Mouse (Mus musculus): ENCODE results near the gene Mepce. TPM values are rescaled to one million over a fixed set of nuclear protein-coding genes. Genes with fewer than 3 reads are reported as not detected.
"Not testable (repeated sequence)": the region's sequence is repeated elsewhere in the genome, so short reads cannot be mapped to it uniquely, and the experiment has no call there.

Mepce gene
- 13.1 and 17.0 TPM in 2 replicates for polyA plus RNA-seq (2014; fragmentation: Nextera tagmentation; extraction: Ambion mirVana)

GRCm38 (mm10) chr5:137787151-137787928, at the start of gene Mepce, which contains the start of gene Zcwpw1:
Mepce (minus strand) TSS chr5:137787655.
Zcwpw1 (plus strand) TSS chr5:137787798.
- under 1% methylated on average over 48 of the region's 48 CpGs for WGBS

GRCm38 (mm10) chr5:137837110-137837509, 49.7 kb upstream of the Mepce start:
- not testable (repeated sequence) for H3K36me3 ChIP-seq (ENCODE audit: control insufficient read depth, insufficient read depth, low read length); H3K9ac ChIP-seq (replicated peaks; ENCODE audit: low read depth, low read length); H3K27me3 ChIP-seq (ENCODE audit: control insufficient read depth, insufficient read depth, low read length); H3K4me1 ChIP-seq (ENCODE audit: control insufficient read depth, insufficient read depth, low read length); H3K9me3 ChIP-seq (ENCODE audit: control insufficient read depth, low read length); ATAC-seq (ENCODE audit: low read depth); H3K4me3 ChIP-seq (ENCODE audit: low read depth, low read length); H3K4me2 ChIP-seq (ENCODE audit: low read depth, low read length); H3K27ac ChIP-seq (ENCODE audit: low read depth, low read length)

More at GRCm38 (mm10) chr5:137787151-137787928, at the start of gene Mepce, which contains the start of gene Zcwpw1:
- H3K4me3 ChIP-seq (ENCODE audit: low read depth, low read length), result peak within 1 kb of the TSS; percentile 82
- H3K27me3 ChIP-seq (ENCODE audit: control insufficient read depth, insufficient read depth, low read length), result no peaks in the 10 kb centered on the region
- peaks cover 24% of the 10 kb centered on the region for H3K4me1 ChIP-seq (ENCODE audit: control insufficient read depth, insufficient read depth, low read length)
- H3K9ac ChIP-seq (replicated peaks; ENCODE audit: low read depth, low read length), result peak within 1 kb of the TSS; percentile 85
- H3K36me3 ChIP-seq (ENCODE audit: control insufficient read depth, insufficient read depth, low read length), result peaks cover 13% of the 10 kb centered on the region; the same call in 1 of the 2 replicates
- peak within 1 kb of the TSS; percentile 76 for H3K4me2 ChIP-seq (ENCODE audit: low read depth, low read length)
- peak; percentile 71 for ATAC-seq (ENCODE audit: low read depth)
- H3K9me3 ChIP-seq (ENCODE audit: control insufficient read depth, low read length), result no peaks in the 10 kb centered on the region
- peak within 1 kb of the TSS; percentile 97 for H3K27ac ChIP-seq (ENCODE audit: low read depth, low read length)

GRCm38 (mm10) chr5:137836611-137837010, 49.2 kb upstream of the Mepce start:
- no peak for ATAC-seq (ENCODE audit: low read depth)
- Histone ChIP-seq H3K36me3 (ENCODE audit: control insufficient read depth, insufficient read depth, low read length) (no peaks in the 10 kb centered on the region), H3K9me3 (ENCODE audit: control insufficient read depth, low read length) (no peaks in the 10 kb centered on the region), H3K27me3 (ENCODE audit: control insufficient read depth, insufficient read depth, low read length) (no peaks in the 10 kb centered on the region), H3K4me2 (ENCODE audit: low read depth, low read length) (no peak overlapping the region), H3K9ac (replicated peaks; ENCODE audit: low read depth, low read length) (no peak overlapping the region), H3K27ac (ENCODE audit: low read depth, low read length) (no peak overlapping the region), H3K4me3 (ENCODE audit: low read depth, low read length) (no peak overlapping the region), H3K4me1 (ENCODE audit: control insufficient read depth, insufficient read depth, low read length) (no peaks in the 10 kb centered on the region)

GRCm38 (mm10) chr5:137835966-137836520, 48.6 kb upstream of the Mepce start, which contains the start of gene Pilra:
Pilra (minus strand) TSS chr5:137836281.
- H3K9me3 ChIP-seq (ENCODE audit: control insufficient read depth, low read length); H3K4me3 ChIP-seq (ENCODE audit: low read depth, low read length); H3K4me2 ChIP-seq (ENCODE audit: low read depth, low read length); H3K9ac ChIP-seq (replicated peaks; ENCODE audit: low read depth, low read length); H3K27ac ChIP-seq (ENCODE audit: low read depth, low read length); ATAC-seq (ENCODE audit: low read depth); H3K36me3 ChIP-seq (ENCODE audit: control insufficient read depth, insufficient read depth, low read length); H3K4me1 ChIP-seq (ENCODE audit: control insufficient read depth, insufficient read depth, low read length); H3K27me3 ChIP-seq (ENCODE audit: control insufficient read depth, insufficient read depth, low read length): not testable (repeated sequence)
- WGBS, result 82% methylated on average over 2 of the region's 2 CpGs

GRCm38 (mm10) chr5:137833500-137833899, 46.0 kb upstream of the Mepce start:
- WGBS, result 67% methylated on average over 4 of the region's 4 CpGs
- H3K27me3 ChIP-seq (ENCODE audit: control insufficient read depth, insufficient read depth, low read length), result no peaks in the 10 kb centered on the region
- no peak overlapping the region for H3K9ac ChIP-seq (replicated peaks; ENCODE audit: low read depth, low read length)
- no peaks in the 10 kb centered on the region for H3K4me1 ChIP-seq (ENCODE audit: control insufficient read depth, insufficient read depth, low read length)
- no peak overlapping the region for H3K4me3 ChIP-seq (ENCODE audit: low read depth, low read length)
- no peaks in the 10 kb centered on the region for H3K9me3 ChIP-seq (ENCODE audit: control insufficient read depth, low read length)
- H3K36me3 ChIP-seq (ENCODE audit: control insufficient read depth, insufficient read depth, low read length), result no peaks in the 10 kb centered on the region
- H3K4me2 ChIP-seq (ENCODE audit: low read depth, low read length), result no peak overlapping the region
- ATAC-seq (ENCODE audit: low read depth), result no peak
- no peak overlapping the region for H3K27ac ChIP-seq (ENCODE audit: low read depth, low read length)

GRCm38 (mm10) chr5:137831506-137831905, 44.1 kb upstream of the Mepce start:
- no peaks in the 10 kb centered on the region for H3K4me1 ChIP-seq (ENCODE audit: control insufficient read depth, insufficient read depth, low read length)
- no peaks in the 10 kb centered on the region for H3K36me3 ChIP-seq (ENCODE audit: control insufficient read depth, insufficient read depth, low read length)
- H3K27me3 ChIP-seq (ENCODE audit: control insufficient read depth, insufficient read depth, low read length), result no peaks in the 10 kb centered on the region
- no peaks in the 10 kb centered on the region for H3K9me3 ChIP-seq (ENCODE audit: control insufficient read depth, low read length)
- H3K4me2 ChIP-seq (ENCODE audit: low read depth, low read length), result no peak overlapping the region
- ATAC-seq (ENCODE audit: low read depth), result no peak
- H3K27ac ChIP-seq (ENCODE audit: low read depth, low read length), result no peak overlapping the region
- H3K4me3 ChIP-seq (ENCODE audit: low read depth, low read length), result no peak overlapping the region
- no peak overlapping the region for H3K9ac ChIP-seq (replicated peaks; ENCODE audit: low read depth, low read length)
- 74% methylated on average over 6 of the region's 6 CpGs for WGBS

GRCm38 (mm10) chr5:137831106-137831505, 43.7 kb upstream of the Mepce start:
- Histone ChIP-seq H3K27me3 (ENCODE audit: control insufficient read depth, insufficient read depth, low read length) (no peaks in the 10 kb centered on the region), H3K4me2 (ENCODE audit: low read depth, low read length) (no peak overlapping the region), H3K9ac (replicated peaks; ENCODE audit: low read depth, low read length) (no peak overlapping the region), H3K36me3 (ENCODE audit: control insufficient read depth, insufficient read depth, low read length) (no peaks in the 10 kb centered on the region), H3K9me3 (ENCODE audit: control insufficient read depth, low read length) (no peaks in the 10 kb centered on the region), H3K4me3 (ENCODE audit: low read depth, low read length) (no peak overlapping the region), H3K4me1 (ENCODE audit: control insufficient read depth, insufficient read depth, low read length) (no peaks in the 10 kb centered on the region), H3K27ac (ENCODE audit: low read depth, low read length) (no peak overlapping the region)
- no peak for ATAC-seq (ENCODE audit: low read depth)
- 88% methylated on average over 4 of the region's 4 CpGs for WGBS

- H3K9ac ChIP-seq (replicated peaks; ENCODE audit: low read depth, low read length), result no peak overlapping the region
- no peak for ATAC-seq (ENCODE audit: low read depth)
- H3K4me1 ChIP-seq (ENCODE audit: control insufficient read depth, insufficient read depth, low read length), result no peaks in the 10 kb centered on the region
- no peak overlapping the region for H3K27ac ChIP-seq (ENCODE audit: low read depth, low read length)
- 92% methylated on average over 7 of the region's 7 CpGs for whole genome bisulfite sequencing
- no peaks in the 10 kb centered on the region for H3K9me3 ChIP-seq (ENCODE audit: control insufficient read depth, low read length)
- no peak overlapping the region for H3K4me2 ChIP-seq (ENCODE audit: low read depth, low read length)
- H3K36me3 ChIP-seq (ENCODE audit: control insufficient read depth, insufficient read depth, low read length), result no peaks in the 10 kb centered on the region
- no peaks in the 10 kb centered on the region for H3K27me3 ChIP-seq (ENCODE audit: control insufficient read depth, insufficient read depth, low read length)
- H3K4me3 ChIP-seq (ENCODE audit: low read depth, low read length), result no peak overlapping the region
Observed at GRCm38 (mm10) chr5:137830238-137830637, 42.8 kb upstream of the Mepce start.

GRCm38 (mm10) chr5:137828694-137829093, 41.2 kb upstream of the Mepce start:
- no peak overlapping the region for H3K4me2 ChIP-seq (ENCODE audit: low read depth, low read length)
- H3K9me3 ChIP-seq (ENCODE audit: control insufficient read depth, low read length), result no peaks in the 10 kb centered on the region
- no peaks in the 10 kb centered on the region for H3K36me3 ChIP-seq (ENCODE audit: control insufficient read depth, insufficient read depth, low read length)
- no peak for ATAC-seq (ENCODE audit: low read depth)
- H3K27ac ChIP-seq (ENCODE audit: low read depth, low read length), result no peak overlapping the region
- H3K4me3 ChIP-seq (ENCODE audit: low read depth, low read length), result no peak overlapping the region
- no peak overlapping the region for H3K9ac ChIP-seq (replicated peaks; ENCODE audit: low read depth, low read length)
- H3K4me1 ChIP-seq (ENCODE audit: control insufficient read depth, insufficient read depth, low read length), result no peaks in the 10 kb centered on the region
- 90% methylated on average over 6 of the region's 6 CpGs for WGBS
- no peaks in the 10 kb centered on the region for H3K27me3 ChIP-seq (ENCODE audit: control insufficient read depth, insufficient read depth, low read length)

Measured in neural tube, embryonic 14.5 days (tissue).